Mouse (Mus musculus) hindlimb bud, embryonic 11.5 days (tissue): ENCODE measurements around the gene Ppp2r2c.
"Not testable (repeated sequence)": the region's sequence is repeated elsewhere in the genome, so short reads cannot be mapped to it uniquely, and the experiment has no call there.

Source experiments
- DNase-seq: peaks from one replicate; pipeline ENCODE4 v3.0.0-alpha.2; 2012; ENCODE audit warnings: low read depth, low spot score; ENCODE audit errors: extremely low spot score

Ppp2r2c gene

DNA sequence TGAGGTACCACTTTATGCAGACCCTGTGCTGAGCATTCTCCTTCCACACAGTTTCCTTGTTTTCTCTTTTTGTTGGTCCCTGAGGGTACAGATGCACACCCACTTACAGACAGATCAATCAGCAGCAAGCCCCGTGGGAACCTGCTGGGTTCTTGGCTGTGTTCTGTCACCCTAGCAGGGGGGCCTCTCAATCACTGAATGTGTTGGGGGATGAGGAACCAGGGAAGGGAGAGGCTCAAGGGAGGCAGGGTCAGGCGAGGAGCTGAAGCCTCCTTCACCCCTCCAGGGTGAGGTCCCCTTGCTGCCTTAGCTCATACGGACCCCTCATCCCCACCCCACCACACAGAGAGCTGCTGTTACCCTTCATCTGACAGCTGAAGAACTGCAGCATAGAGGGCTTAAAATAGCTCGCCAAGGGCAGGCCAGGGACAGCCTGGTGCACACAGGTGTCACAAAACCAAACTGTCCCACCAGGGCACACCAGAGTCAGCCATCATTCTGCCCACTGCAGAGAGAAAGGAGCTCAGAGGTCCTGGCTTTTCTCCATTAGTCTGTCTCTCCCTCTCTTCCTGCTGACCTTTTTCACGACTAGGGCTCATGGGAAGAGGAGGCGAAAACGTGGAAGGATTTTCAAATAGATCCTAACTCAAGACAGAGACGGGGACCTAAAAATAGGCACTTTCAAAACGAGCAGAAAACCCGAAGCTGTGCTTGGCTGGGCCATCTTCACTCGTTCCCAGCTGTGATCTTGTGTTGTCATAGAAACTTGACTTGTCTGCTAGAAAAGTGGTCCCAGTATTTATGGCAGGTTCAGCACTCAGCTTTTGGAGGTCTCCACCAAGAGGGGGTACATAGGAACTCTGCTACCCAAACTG is 55.8 kb downstream of the Ppp2r2c start:
- no peak for DNase-seq

DNA sequence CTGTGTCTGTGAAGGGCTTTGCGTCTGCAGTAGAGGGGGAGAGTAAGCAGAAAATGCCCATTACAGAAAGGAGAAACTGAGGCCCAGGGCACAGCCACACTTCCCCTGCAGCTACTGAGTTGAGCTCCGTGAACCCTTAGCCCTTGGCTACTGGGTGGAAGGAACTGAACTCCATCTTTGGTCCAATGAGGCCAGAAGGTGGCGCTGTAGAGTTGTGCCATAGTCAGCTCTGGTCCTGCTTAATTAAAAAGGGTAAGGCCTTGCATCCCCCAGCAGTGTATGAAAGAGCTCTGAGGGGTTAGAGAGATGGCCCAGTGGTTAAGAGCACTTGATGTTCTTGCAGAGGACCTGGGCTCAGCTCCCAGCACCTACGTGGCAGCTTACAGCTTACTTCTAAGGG is 60.4 kb downstream of the Ppp2r2c start:
- DNase-seq = no peak

DNA sequence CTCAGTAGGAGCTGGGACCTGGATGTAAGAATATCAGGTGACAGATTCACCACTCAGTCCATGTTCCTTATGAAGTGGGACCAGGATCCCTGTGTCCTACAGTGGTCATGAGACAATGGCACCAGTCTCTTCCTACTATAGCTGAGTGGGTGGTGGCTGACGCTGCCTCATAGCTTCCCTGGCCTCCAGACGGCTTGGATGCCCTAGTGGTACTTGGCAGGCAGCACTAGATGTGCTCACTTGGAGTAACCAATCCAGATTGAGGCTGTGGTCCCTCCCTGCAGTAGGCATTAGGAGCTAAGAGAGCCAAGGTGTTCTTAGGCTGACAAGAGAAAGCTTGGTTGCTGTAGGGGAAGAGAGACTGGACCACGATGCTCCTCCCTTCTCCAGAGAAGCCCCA is 61.1 kb downstream of the Ppp2r2c start:
- no peak for DNase-seq

DNA sequence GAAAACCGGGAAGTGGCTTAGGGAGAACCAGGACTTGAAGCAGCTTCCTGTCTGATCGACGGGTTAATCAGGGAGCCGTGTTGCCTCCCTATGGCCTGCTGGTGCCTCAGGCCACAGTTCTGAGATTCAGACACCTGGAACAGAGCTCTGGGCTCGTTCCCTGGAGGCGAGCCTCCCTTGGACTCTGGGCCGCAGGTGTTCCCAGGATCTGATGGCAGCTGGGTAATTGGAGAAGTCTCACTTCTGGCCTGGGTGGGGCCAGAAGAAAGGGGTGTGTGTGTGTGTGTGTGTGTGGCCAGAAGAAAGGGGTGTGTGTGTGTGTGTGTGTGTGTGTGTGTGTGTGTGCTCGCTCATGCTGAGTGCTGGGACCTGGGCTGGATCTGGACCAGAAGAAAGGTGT is 65.1 kb downstream of the Ppp2r2c start:
- DNase-seq = no peak

DNA sequence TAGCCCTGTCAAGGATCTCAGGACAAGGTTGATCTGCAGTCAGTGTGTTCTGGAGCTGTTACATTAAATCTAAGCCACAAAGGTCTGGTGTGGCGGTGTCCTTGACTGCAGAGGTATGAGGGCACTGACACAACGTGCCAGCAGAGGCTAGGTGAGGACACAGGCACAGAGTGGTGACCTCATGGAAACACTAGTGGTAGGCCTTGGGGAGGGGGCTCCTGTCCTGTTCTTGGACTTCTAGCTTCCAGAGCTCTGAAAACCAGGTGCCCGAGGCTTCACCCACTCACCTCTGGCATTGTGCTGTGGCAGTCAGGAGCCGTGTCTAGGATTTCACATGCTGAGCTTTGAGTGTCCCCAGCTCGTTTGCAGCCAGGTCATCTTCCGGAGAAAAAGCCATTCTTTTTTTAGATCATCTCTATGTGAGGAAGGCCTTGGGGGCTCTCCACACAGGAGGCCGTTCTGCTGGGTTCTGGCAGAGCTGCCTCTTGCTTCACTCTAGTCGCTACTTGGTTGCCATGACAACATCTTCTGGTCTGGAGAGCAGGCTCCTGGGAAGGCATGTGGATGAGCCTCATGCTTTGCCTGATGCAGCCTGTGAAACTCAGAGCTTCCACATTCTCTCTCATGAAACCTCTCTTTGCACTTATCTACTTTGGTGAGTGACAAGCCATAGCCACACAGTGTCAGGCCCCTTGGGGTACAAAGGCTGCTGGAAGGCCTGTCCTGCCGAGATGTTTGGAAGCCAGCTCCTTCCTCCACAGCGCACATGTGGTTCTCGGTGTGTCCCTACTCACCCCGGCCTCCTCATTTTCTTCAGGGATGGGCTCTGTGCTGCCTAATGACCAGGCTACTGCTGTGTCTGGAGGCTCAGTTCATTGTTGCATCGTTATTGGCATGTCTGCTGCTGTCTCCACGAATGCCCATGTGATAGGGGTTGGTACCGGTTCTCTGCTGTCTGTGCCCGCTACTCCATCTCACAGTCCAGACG is 67.5 kb downstream of the Ppp2r2c start:
- DNase-seq = no peak

DNA sequence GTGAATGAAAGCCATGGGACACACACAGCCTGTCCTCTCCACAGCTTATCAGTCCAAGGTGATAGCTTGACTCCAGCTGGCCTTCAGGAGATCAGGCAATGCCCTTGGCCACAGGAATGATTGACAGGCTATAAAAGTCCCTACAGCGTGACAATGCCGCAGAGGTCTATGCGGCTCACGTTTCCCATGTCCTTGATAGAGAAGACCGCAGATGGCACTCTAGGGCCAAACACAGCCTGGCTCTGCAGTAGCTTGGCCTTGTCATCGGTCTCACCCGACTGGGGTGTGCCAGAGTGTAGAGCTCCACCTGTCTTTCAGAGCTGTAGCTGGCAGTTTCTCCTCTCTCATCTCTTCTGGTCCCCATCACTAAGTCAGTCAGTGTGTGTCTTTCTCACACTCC is 68.2 kb downstream of the Ppp2r2c start:
- no peak for DNase-seq

DNA sequence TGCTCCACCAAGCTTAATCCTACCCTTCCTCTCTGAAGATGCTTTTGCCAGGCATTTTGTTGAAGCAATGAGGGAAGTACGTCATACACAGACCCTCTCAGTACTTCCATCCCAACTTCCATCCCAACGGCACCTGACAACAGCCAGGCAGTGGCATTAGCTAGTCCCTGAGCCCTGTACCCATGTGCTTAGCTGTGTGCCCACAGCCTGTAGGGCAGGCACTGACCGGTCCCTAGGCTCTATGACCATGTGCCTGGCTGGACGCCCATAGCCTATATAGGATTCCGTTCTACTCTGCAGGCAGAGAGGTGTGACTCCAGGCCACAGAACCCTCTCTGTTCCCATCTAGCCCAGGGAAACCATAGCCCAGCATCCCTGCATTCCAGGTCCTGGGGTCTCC is 69.7 kb downstream of the Ppp2r2c start:
- DNase-seq = no peak

DNA sequence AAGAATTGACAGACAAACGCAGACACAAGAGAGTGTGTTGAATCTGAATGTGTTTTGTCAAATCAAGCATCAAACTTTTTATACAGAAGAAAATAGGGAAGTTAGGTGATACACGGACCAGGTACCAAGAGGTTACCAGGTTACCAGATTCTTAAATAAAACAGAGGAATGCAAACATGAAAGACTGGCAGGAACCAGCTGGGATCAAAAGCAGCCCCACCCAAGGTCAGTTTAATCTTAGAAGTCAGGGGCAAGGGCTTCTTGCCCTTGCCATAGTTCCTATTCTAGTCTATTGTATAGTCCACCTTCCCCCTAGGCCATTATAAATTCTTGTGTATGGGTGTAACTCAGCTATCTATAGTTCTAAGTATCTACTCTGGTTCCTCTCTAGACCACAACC is 70.7 kb downstream of the Ppp2r2c start:
- DNase-seq = not testable (repeated sequence)

DNA sequence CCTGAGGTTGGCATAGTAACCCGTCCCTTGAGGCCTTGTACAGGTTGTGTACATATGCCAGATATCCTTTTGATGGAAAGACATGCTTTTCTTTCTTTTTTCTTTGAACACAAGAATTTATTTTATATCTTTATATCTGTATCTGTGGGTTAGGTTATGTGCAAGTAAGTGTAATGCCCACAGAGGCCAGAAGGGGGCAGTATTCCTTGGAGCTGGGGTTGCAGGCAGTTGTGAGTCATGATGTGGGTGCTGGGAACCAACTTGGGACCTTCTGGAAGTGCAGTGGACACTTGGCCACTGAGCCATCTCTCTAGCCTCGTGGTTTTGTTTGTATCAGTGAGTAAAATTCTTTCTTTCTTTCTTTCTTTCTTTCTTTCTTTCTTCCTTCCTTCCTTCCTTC is 74.1 kb downstream of the Ppp2r2c start:
- DNase-seq = no peak

DNA sequence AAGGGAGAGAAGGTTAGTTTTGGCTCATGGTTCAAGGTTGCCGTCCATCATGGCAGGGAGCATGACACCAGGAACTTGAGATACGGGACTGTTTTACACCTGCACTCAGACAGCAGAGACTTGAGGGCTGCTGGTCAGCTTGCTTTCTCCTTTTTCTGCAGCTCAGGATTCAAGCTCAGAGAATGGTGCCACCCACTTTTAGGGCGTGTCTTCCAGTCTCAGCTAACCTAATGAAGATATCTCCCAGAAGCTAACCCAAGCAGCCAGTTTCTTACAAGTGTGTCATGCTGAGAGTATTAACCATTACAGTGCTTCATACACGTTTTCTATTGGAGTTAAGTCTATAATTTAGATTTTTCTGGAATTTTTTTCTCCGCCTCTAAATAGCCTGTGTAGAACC is 76.2 kb downstream of the Ppp2r2c start:
- no peak for DNase-seq

DNA sequence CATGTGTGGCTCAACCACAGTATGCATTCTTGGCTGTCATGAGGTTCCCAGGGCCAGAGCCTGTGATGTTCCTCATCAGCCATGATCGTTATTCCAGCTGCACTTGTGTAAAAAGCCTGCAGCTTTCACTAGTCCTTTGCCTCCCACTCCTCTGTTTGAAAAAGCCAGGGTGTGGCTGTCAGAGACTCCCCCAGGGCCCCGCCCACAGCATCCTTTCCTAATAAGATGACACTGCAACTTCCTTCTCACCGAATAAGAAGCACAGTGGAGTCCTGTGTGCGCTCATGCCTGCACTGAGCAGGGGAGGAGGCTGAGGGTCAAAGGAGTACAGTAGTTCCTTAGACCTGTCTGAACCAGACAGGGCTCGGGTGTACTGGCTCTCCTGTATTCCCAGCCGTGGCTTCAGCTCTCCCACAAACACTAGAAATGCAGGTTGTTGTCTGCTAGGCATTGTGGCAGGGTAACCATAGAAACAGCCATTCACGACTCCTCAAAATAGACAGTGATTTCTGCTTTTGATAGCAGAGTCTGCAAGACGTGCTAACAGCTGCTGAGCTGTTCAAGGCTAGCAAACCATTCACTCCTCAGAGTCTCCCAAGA is 76.9 kb downstream of the Ppp2r2c start:
- no peak for DNase-seq

DNA sequence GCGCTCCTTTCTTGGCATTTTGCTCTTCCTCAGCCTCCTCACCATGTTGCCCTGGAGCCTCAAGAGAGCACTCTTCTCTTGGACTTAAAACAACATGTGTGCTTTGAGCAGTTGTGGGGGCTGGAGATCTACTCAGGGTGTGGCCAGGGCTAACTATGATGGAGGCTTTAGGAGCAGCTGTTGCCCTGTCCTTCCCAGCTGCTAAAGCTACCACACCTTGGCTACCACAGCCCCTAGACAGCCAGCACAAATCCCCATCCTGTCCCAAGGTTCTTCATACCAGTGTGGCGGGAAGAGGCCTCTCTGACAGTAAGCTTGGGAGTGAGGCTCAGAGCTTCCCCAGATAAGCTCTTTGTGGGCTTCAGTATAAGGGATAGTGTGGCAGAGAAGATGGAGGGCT is 77.4 kb downstream of the Ppp2r2c start:
- no peak for DNase-seq

DNA sequence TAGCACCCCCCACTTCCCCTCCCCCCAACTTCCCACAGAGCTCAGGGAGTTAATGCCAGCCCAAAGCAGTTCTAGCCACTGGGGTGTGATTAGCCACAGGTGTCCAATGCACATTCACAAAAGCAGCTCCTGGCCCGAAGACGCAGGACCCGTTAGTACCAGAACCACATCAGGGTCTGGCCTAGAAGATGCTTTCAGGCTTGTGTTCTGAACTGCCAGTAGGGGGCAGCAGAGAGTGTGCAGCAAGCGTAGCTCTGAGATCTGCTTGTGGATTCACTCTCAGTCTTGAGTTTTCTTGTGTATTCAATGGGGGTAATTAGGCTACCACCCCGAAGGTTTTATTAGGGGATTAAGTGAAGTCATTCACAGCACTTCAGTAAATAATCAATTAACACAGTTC is 78.1 kb downstream of the Ppp2r2c start:
- no peak for DNase-seq

DNA sequence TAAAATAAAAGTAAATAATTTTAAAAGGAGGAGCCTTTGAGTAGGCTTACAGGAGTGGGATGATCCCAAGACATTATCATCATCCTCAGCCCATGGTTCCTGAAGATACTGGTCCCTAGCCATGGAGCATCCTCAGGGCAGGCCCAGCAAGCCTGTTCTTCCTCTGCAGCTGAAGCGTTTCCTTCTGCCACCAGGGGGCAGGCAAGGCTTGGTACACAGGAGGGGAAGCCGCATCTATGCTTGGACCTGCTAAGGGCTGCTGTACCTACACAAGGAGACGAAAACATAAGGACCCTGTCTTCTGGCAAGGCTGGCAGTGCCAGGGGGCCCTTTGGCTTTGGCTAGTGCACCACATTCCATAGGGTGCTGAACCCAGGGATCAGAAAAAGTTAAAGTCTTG is 80.5 kb downstream of the Ppp2r2c start:
- no peak for DNase-seq

DNA sequence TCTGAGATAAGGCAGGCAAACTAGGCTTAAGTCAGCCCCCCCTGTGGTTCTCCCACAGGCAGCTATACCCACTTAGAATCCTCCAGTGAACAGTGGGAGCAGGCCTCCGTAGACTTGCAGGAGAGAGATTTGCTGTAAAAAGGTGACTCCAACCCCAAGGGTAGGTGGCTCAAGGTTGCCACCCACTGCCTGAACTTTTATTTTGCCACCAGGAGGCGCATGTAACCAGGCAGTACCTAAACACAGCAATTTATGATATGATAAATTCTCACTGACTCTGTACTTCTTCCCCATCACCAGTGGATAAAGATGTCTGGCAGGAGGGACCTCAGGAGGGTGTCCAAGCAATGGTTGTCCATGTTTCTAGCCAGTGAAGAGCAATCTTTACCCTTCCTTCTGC is 82.6 kb downstream of the Ppp2r2c start:
- DNase-seq = no peak

DNA sequence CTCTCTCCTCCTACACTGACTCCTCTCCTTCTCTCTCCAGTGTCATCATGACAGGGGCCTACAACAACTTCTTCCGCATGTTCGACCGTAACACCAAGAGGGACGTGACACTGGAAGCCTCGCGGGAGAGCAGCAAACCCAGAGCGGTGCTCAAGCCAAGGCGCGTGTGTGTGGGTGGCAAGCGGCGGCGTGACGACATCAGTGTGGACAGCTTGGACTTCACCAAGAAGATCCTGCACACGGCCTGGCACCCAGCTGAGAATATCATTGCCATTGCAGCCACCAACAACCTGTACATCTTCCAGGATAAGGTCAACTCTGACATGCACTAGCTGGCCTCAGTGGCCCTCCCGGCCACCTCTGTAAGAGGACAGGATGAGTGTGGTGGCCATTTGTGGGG is 84.0 kb downstream of the Ppp2r2c start:
- no peak for DNase-seq

DNA sequence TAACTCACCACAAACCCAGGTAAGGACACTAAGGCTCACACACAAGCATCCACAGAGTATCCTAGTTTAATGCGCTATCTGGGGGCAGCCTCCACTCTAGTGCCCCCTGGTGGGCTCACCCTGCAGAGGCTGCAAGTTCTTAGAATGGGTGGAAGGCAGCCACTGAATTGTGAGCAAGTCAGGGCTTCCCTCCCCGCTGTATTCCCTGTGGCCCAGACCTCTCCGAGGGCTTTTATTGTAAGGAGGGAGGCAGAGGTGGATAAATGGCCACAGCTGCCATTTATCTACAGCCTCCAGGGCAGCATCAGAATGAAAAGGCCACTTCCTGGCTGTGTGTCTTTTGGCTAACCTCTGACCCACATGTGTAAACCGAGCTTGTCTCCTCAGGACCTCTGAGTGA is 87.1 kb downstream of the Ppp2r2c start:
- DNase-seq = no peak

DNA sequence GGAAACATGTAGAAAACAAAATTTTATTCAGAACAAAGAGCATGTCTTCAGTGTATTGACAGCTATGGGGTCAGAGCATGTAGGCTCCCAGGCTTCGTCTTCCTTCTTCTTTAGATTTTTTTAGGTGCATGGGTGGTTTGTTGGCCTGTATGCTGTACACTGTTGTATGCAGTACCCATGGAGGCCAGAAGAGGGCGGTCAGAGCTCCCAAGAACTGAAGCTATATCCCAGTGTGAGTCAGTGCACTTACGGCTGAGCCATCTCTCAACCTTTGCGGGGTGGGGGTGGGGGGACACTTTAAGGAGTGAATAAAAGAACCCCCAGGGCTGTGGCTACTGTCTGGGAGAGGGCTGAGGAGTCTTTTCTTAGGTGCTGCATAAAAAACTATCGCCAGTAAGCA is 90.5 kb downstream of the Ppp2r2c start:
- no peak for DNase-seq

DNA sequence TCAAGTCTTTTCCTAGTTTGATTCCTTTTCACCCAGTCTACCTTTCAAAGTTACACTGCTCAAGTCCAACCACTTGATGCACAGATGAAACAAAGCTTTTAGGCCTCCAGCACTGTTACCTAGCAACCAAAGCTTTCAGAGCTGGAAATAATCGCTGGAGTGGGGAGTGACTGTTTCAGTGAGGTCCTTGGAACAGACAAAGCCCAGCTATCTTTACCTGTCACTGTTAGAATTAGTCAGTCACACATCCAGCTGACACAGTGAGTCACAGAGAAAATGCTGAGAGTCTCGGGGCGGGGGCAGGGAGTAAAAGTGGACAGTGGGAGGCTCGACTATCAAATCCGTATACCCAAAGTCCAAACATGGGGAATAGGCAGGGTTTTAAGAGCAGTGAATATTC is 92.2 kb downstream of the Ppp2r2c start:
- DNase-seq = no peak

DNA sequence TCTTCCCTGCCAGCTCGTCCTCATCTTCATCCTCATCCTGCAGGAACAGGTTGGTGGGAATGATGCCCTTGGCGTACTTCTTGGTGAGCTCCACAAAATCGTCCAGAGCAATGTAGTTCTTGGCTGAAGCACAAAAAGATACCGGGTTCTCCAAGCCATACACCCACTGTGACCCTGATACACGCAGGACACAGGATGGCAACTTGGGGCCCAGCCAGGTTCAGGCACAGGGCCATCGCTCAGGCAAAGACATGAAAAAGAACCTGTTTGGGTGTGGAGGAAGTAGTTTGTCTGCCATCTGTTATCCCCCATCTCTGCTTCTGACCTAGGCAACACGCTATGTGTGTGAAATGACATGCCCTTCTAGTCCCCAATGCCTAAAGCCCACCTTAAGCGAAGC is 103.3 kb downstream of the Ppp2r2c start:
- DNase-seq = no peak

DNA sequence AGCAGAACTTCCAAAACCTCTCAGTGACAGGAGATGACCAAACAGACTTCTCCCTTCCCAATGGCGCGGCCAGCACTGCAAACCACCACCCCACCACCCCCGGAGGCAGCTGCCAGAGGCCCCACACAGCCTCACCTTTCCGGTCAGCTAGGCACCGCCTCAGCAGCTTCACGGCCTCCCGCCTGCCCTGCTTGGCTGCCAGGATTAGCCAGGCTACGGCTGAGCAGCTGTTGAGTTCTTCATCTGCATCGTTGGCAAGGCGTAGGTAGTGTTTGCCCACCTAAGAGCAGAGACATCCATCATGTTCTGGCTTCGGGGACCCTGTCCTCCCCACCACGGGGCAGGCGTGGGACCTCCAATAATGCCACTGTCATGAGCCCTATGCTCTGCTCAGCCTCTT is 107.0 kb downstream of the Ppp2r2c start:
- no peak for DNase-seq

DNA sequence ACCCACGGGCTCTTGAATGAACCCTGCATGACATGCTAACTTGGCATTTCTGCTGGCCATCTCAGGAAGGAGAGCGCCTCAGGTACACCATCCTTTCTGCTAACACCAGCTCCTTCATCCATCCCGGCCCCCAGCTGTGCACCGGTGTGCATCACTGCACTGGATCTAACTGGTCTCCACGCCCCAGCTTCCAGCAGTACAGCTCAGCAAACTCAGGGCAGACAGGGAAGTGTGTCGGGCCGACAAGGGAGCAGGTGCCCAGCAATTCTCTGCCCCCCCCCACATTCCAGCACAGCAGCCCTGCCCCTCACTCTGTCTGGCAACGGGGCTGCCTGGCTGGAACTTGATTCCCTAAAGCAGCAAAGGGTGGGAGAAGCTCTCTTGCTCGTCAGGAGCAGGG is 109.5 kb downstream of the Ppp2r2c start:
- no peak for DNase-seq
